Mouse (Mus musculus) gastrocnemius, adult 8-10 months (tissue): ENCODE measurements at regions not wholly inside any gene's neighbourhood (a gene's known extent, or its start where the extent isn't known, plus 50 kb on each side); places are given as distances from the start of the nearest gene placed in this dataset.

Experiments used
- DNase-seq, 2 experiments: peaks; one replicate each; pipeline ENCODE4 v3.0.0; 2022; ENCODE audit warnings: low spot score in 2 of 2

DNA sequence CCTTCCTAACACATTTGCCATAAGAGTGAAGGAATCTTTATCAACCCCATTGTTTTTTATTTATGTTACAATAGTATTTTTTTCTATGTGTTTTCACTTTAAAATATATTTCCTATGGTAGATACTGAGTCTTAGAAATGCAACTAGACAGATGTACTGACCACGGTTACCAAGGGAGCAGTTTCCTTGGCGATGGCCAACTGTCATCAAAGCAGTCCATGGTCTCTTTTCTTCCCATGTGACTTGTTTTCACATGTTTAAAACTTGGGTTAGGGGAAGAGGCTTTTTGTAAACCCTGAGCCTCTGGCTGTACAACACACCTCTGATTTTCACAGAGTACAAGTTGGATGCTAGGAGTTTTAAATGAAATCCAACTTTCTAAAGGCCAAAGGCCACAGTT is 411.9 kb upstream of the Gm765 start:
- DNase-seq = no peak

DNA sequence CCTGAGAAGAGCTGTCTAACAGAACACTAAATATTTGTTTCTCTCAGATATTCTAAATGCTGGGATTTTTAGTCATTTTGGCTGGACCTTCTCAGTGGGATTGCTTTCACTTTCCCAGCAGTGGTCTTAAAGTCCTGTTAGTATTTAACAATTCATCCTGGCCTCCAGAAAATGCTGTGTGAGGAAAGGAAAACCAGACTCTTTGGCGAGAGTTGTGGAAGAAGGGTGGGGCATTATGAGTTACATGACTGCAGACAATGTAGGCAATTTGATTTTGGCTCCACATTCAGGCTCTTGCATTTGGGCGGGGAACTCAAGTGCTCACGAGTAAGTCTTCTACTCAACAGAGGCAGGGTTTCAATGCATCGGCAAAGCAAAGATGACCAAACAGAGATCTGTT is 406.1 kb upstream of the Gm765 start:
- DNase-seq = no peak

DNA sequence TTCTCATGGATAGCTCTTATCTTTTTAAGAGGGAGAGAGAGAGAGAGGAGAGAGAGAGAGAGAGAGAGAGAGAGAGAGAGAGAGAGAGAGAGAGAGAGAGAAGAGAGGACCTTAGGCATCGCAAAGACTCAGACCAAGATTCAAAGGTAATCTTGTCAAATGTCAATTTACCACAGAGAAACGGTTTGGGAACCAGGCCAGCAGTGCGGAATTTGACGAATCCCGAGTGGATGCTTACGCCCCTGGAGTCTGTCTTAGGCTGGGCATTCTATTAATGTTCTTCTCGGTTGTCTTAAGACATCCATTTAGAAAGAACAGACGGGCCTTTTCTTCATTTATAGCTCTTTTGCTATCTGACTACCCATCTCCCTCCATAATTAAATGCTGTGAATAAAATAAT is 404.4 kb upstream of the Gm765 start:
- DNase-seq = no peak

- no peak for DNase-seq
Measured at GRCm38 (mm10) chr6:98740447-98740846, 397.9 kb upstream of the Gm765 start.

DNA sequence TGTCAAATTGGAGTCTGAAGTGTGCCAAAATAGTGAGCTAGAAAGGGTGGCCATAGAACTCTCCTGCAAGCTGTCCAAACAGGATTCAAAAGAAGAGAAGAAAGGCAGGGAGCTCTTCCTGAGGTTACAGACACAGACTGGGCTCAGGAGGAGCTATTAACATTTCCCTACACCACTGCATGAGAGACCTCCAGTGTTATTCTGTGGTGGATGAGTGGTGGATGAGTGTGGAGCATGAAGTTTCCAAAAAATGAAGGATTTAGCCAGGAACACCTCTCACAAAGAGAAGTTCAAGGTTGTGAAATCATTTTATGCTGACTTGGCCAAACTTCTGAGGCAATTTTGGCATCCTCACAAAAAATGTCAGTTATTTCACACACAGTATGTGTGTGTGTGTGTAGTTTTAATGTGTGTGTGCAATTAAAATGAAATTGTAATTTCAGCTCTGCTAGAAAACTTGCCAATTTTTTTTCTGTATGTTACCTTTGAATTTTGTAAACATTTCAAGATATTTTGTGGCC is 388.5 kb upstream of the Gm765 start:
- DNase-seq = no peak

DNA sequence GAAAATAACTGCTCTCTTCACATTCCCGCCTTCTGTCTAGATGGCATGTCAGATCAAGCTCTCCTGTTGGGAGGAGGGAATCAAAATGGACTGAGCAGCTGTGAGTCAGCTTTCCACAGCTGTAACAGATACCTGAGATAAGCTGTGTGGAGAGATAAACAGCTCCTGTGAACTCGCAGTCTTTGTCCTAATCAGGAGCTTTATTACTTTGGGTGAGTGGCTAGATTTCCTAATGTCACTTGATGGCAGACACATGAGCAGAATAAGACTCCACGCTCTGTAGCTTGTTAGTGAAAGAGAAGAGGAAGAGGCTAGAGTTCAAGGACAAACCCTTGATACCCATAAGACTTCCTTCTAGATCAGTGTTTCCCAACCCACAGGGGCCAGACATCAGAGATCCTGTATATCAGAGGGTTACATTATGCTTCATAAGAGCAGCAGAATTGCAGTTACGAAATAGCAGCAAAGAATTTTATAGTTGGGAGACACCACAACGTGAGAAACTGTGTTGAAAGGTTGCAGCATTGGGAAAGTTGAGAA is 384.1 kb upstream of the Gm765 start:
- no peak for DNase-seq

GRCm38 (mm10) chr6:98704887-98705622 is 362.5 kb upstream of the Gm765 start:
- no peak for DNase-seq

GRCm38 (mm10) chr6:98697571-98697970 is 355.0 kb upstream of the Gm765 start:
- DNase-seq = no peak

DNA sequence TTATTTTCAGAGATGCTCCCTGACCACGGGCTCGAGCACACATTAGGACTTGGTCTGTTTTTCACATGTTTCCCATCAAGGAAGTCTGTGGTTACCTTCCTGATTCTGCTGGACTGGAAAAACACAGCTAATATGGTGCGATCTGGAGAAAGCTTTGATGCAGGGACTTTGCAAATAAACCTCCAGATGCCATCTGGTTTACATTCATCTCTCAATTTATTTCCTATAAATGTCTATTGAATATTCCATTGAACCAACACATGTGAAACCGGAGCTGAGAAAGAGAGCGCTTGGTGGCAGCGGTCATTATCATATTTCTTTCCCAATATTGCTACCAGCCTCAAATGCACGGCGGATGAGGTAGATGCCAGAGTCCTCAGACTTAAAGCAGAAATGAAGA is 350.9 kb upstream of the Gm765 start:
- DNase-seq = no peak

DNA sequence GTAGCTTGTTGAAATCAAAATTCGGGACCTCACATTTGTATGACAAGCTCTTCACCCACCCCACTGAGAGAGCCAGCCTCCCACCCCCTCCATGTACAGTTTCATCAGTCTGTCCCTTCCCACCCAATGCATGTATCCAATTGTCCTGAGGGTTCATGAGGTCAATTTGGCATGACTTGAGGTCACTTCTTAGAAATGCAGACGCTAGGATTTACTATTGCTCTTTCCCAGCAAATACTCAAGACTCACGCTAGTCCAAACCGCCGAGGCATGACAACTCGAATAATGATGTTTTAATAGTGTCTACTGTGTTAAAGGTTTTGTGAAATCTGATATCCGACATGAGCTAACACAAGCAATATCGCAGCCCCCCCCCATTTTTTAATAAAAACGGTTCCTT is 347.6 kb upstream of the Gm765 start:
- no peak for DNase-seq

DNA sequence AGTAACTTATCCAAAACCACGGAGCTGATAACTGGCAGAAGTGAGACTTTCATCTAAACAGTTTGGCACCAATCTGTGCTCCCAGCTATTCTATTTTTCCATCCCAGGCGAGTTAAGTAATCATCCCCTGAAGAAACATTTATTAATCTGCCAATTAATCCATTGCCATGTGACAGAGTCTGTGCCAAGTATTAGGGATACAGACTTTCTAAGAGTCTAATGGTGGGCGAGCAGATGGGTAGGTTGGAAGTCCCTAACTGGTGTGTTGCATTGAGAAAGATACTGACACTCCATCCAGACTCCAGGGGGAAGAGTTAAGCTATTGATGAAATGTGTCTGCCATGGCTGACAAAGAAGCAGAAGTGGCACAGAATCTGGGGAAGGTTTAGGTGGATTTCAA is 346.8 kb upstream of the Gm765 start:
- DNase-seq = no peak

DNA sequence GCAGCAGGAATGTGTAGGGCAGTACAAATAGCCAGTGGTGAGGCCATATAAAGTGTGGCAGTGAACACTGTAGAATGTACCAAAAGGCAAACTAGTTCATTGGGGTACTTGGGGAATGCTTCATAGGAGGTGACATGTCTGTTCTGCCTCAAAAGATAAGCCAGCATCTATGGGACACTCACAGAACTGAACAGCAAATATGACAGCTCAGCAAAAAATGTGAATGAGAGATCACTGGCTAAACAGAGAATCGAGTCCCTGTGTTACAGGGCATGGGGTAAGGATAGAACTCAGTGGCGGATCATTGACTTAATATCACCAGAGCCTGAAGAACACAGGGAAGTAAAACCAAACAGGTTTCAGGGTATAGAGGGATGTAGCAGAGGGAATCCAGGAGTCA is 346.1 kb upstream of the Gm765 start:
- DNase-seq = no peak

- no peak for DNase-seq
Measured at GRCm38 (mm10) chr6:98666388-98666989, 323.9 kb upstream of the Gm765 start.

DNA sequence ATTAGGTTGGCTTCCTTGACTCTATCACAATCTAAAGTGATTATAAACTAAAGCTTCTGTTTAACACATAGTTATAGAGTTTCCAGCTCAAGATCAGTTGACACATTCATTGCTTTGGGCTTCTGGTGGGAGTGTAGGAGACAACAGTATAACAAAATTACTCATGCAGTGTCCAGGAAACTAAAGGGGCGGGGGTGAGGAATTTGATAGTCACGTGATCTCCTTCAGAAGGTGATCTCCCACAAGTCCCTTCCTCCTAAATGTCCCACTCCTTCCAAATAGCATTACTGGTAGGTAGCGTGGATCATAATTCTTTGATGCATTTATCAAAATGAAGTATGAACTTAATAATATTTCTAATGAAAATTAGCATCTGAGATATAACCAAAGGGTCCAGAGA is 309.3 kb upstream of the Gm765 start:
- no peak for DNase-seq

- no peak for DNase-seq
Measured at GRCm38 (mm10) chr6:98651315-98651714, 308.8 kb upstream of the Gm765 start.

GRCm38 (mm10) chr6:98640316-98640715 is 297.8 kb upstream of the Gm765 start:
- DNase-seq = no peak

- no peak for DNase-seq
Measured at GRCm38 (mm10) chr6:98635816-98636215, 293.3 kb upstream of the Gm765 start.

DNA sequence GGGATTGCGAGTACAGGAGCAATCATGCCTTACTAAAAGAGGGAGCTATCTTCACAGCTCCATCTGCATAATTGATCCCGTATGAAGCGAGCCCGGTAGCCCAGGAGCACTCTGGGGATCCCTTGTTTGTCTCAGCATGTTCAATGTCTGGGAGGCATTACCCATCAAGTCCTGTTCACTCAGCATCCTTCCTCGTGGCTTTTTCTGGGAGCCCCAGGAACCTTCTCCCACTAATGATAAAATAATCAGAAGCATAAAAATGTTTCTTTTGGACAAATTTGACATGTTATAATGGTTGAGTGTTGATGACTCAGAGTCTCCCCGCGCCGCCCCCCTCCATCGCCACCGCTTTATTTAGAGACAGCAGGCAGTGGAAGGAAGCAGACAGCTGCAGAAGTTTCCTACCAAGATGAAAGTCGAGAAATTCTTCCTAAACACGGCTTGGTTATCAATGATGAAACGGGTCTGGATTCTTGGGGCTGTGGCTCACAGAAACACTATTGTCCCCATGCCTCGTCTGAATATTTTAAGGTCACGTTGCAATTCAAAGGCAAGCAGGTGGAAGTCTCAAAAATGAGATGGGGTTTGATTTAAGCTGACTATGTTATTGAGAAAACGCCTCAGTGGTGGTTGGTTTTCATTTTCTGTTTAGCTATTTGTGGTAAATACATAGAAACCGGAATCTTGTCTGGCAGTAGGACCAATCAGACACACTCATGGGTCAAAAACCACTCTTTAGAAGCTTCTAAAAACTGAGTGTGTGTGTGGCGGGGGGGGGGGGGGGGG is 289.9 kb upstream of the Gm765 start:
- DNase-seq = no peak

DNA sequence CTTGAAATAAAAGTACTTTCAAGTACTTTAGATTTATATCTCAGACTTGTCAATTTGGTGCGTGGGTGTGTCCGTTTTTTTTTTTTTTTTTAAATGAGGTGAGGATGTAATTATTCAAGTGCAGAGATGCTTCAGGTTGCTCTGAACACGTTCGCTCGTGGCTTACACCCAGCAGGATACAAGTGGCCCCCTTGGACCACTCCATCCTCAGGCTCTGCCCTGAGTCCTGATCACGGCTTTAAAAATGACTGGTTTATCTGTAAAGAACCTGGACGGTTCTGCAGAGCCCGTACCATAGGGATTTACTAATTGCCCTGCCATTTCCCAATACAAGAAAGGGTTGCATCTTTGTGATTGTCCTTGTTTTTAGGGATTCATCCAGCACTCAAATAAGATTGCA is 288.7 kb upstream of the Gm765 start:
- no peak for DNase-seq

GRCm38 (mm10) chr6:98629646-98630045 is 287.1 kb upstream of the Gm765 start:
- no peak for DNase-seq

DNA sequence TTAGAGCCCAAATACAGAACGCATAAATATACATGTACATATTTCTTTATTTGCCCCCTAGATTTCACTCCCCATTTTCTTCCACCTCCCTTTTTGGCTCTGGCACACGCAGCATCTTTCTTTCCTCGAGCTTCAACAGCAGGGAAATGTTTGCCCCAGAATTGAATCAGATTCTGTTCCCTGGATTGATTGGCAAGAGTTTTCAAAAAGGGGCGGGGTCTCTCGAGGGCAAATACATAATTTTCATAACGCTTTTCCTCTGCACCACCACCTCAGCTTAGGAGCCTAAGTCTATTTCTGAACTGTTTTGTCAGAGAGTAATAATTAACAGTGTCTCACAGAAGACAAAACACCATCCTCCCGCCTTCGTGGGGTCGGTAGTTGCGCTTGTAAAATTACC is 283.9 kb upstream of the Gm765 start:
- no peak for DNase-seq

DNA sequence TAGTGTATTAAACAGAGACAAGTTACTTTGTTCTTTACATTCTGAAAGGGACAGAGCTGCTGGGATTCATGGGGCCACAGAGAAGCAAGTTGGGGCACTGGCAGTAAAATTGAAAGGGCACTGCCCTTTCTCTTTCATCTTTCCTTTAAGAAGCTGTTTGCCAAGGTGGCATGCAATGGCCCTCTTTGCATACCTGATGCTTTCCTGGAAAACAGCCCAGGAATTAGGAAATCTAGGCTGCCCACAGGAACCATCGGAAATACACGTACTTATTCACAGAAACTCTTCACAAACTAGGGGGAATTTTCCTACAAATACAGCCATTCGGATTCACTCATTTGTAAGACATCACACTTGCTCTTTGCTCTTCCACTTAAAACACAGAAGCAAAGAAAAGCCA is 278.3 kb upstream of the Gm765 start:
- DNase-seq = no peak
